Mouse (Mus musculus) 416B (cell line): ENCODE data around the gene Tbxas1.

Experiments used
- DNase-seq: peaks from one replicate; pipeline ENCODE4 v3.0.0; 2011; ENCODE audit warnings: low read depth

Gene Tbxas1

GRCm38 (mm10) chr6:38960791-38961426 lies 85.7 kb downstream of the Tbxas1 start:
- peak; percentile 73 for DNase-seq

GRCm38 (mm10) chr6:38961427-38962033 lies 86.3 kb downstream of the Tbxas1 start:
- peak; percentile 35 for DNase-seq

GRCm38 (mm10) chr6:38966839-38967238 lies 91.6 kb downstream of the Tbxas1 start:
- no peak for DNase-seq

GRCm38 (mm10) chr6:38967288-38967687 lies 92.1 kb downstream of the Tbxas1 start:
- DNase-seq, result no peak

GRCm38 (mm10) chr6:38967988-38968387 lies 92.8 kb downstream of the Tbxas1 start:
- no peak for DNase-seq

GRCm38 (mm10) chr6:38969944-38970740 lies 94.9 kb downstream of the Tbxas1 start:
- DNase-seq, result no peak

- DNase-seq, result no peak
Measured at GRCm38 (mm10) chr6:38970759-38971158, 95.6 kb downstream of the Tbxas1 start.

GRCm38 (mm10) chr6:38972826-38973225 lies 97.6 kb downstream of the Tbxas1 start:
- DNase-seq, result no peak

- peak; percentile 72 for DNase-seq
Measured at GRCm38 (mm10) chr6:38973441-38974161, 98.4 kb downstream of the Tbxas1 start.

- no peak for DNase-seq
Measured at GRCm38 (mm10) chr6:38974162-38974525, 98.9 kb downstream of the Tbxas1 start.

- DNase-seq, result peak; percentile 62
Measured at GRCm38 (mm10) chr6:38974536-38975268, 99.5 kb downstream of the Tbxas1 start.

- DNase-seq, result peak; percentile 44
Measured at GRCm38 (mm10) chr6:38975866-38976265, 100.7 kb downstream of the Tbxas1 start.

GRCm38 (mm10) chr6:38976355-38976754 lies 101.2 kb downstream of the Tbxas1 start:
- no peak for DNase-seq

GRCm38 (mm10) chr6:38980921-38981715 lies 105.9 kb downstream of the Tbxas1 start:
- peak; percentile 84 for DNase-seq

GRCm38 (mm10) chr6:38982071-38982470 lies 106.9 kb downstream of the Tbxas1 start:
- DNase-seq, result peak; percentile 61

- no peak for DNase-seq
Measured at GRCm38 (mm10) chr6:38982656-38983055, 107.5 kb downstream of the Tbxas1 start.

GRCm38 (mm10) chr6:38983060-38983459 lies 107.9 kb downstream of the Tbxas1 start:
- no peak for DNase-seq

GRCm38 (mm10) chr6:38984626-38985025 lies 109.4 kb downstream of the Tbxas1 start:
- DNase-seq, result no peak

GRCm38 (mm10) chr6:38986641-38987040 lies 111.4 kb downstream of the Tbxas1 start:
- DNase-seq, result no peak

- peak; percentile 71 for DNase-seq
Measured at GRCm38 (mm10) chr6:38992016-38992415, 116.8 kb downstream of the Tbxas1 start.

- DNase-seq, result no peak
Measured at GRCm38 (mm10) chr6:38995774-38996173, 120.6 kb downstream of the Tbxas1 start.
